Mouse (Mus musculus) kidney, embryonic 14.5 days (tissue): ENCODE measurements around the gene Rab35. TPM values are rescaled to one million over a fixed set of nuclear protein-coding genes. Genes with fewer than 3 reads are reported as not detected.

Experiments used
- microRNA-seq: library from miRNA; unstranded; fragments of <30 nt; microRNA quantifications from one replicate; pipeline ENCODE4, GENCODE M21; 2016
- polyA plus RNA-seq: library from polyadenylated mRNA; unstranded; fragments of >200 nt; fragmentation: Nextera tagmentation; extraction: Ambion mirVana; gene quantifications from 2 replicates; pipeline ENCODE4 v1.2.1, GENCODE M21; 2014

Rab35 gene
- polyA plus RNA-seq, 1 experiment from 2014 or later, result 18.6 TPM

Small RNAs within 50 kb of the gene (microRNA-seq; reads per million reads assigned to microRNA genes)
- not detected for gene Mir7030

Other genes with a start within 250 kb of the Rab35 start
- gene Msi1, start 202.3 kb upstream of the Rab35 start, polyA plus RNA-seq, result 26.2 and 34.0 TPM in 2 replicates
- 0.46 and 0.57 TPM in 2 replicates for gene Pla2g1b, start 165.6 kb upstream of the Rab35 start, polyA plus RNA-seq
- gene Sirt4, start 147.2 kb upstream of the Rab35 start, polyA plus RNA-seq, result 16.4 and 20.9 TPM in 2 replicates
- 21.9 and 22.4 TPM in 2 replicates for gene Pxn, start 125.2 kb upstream of the Rab35 start, polyA plus RNA-seq
- 1,879 and 2,111 TPM in 2 replicates for gene Rplp0, start 72.4 kb upstream of the Rab35 start, polyA plus RNA-seq
- 44.3 and 56.0 TPM in 2 replicates for gene Gcn1l1, start 66.7 kb upstream of the Rab35 start, polyA plus RNA-seq
- 10.5 and 10.8 TPM in 2 replicates for gene Bicdl1, start 99.7 kb downstream of the Rab35 start, polyA plus RNA-seq
- 31.9 and 34.9 TPM in 2 replicates for gene Cit, start 213.4 kb downstream of the Rab35 start, polyA plus RNA-seq